Mouse (Mus musculus) adrenal gland, adult 2 months (tissue): ENCODE measurements at regions not wholly inside any gene's neighbourhood (a gene's known extent, or its start where the extent isn't known, plus 50 kb on each side); places are given as distances from the start of the nearest gene placed in this dataset.

Experiments used
- DNase-seq: peaks from one replicate; pipeline ENCODE4 v3.0.0; 2021

DNA sequence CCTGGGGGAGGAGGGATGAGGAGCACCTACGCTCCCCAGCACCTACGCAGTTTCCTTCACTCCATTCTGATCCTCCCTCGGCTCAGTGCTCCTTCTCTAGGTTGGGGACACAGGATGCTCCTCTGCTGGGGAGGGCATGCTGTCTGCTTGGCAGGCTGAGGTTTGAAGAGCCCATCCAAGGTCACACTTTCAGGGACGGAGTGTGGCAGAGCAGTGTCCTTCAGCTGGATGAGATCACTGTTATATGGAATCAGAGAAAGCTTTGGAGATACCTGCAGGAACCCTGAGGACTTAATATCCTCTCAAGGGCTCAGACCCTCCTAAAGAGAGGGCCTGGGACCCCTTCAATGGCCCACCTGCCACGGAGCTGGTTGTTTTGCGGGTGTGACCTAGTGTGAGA is 60.5 kb downstream of the Klhdc7a start:
- DNase-seq, result peak; percentile 77

DNA sequence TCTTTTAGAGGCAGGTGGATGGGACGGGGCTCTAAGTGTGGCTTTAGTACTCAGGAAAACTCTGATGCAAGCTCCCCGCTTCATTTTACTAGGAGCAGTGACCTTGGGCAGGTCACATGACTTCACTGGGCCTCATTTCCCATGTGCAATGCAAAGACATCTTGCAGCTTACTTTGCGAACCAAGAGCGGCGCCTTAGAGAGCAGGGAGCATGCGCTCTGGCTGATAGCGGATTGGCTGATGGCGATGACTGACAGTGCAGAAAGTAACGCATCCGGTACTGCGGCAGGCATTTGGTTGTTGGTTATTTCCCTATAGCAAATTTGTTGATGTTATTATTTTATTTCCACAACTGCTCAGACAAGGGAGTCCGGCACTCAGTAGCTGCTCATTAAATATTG is 61.6 kb downstream of the Klhdc7a start:
- DNase-seq, result no peak

DNA sequence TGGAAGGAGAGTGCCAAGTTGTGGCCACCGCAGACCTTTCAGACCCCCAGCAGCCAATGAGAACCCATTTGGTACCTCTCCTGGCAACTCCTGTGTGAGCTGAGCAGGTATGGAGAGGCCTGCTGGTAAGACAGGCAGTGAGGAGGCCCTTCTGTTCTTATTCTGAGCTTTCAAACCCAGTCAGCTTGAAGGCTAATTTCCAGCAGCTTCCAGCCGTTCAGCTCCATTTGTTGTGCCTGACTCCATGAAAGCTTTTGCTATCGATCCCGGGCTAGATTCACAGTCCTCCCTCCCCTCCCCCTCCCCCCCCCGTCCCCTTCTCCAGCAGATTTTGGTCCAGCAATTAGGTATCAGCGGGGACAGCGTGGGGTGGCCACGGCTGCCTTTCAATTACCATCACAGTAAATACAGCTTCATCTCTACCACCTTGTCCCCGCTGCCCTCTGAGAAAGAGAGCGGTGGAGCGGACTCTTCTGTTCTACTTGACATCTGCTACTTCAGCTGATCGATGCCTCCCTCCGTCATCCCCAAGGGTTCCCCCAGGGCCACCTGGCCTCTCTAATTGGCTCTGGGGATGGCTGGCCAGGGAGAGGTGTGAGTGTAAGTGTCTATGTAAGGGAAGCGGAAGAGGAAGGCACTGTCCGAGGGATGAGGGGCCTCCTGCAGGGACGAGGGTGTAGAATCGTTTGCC is 62.6 kb downstream of the Klhdc7a start:
- no peak for DNase-seq

DNA sequence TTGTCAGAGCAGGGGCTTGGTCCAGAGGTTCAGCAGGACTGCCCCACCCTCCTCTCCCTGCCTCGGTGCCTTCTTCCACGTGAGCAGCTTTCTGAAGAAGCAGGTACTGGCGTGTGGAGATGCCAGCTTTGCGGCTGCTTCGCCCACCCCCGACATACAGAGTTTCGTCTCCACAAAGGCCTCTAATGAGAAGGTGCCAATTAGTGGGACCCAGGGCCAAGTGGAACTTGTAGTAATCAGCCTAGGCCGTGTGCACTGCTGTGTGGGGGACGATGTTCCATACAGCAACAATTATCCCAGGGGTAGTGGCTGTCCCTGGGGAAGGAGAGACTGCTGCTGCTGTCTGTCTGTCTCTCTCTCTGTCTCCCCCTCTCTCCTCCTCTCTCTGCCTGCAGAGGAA is 66.6 kb upstream of the Pax7 start:
- no peak for DNase-seq

DNA sequence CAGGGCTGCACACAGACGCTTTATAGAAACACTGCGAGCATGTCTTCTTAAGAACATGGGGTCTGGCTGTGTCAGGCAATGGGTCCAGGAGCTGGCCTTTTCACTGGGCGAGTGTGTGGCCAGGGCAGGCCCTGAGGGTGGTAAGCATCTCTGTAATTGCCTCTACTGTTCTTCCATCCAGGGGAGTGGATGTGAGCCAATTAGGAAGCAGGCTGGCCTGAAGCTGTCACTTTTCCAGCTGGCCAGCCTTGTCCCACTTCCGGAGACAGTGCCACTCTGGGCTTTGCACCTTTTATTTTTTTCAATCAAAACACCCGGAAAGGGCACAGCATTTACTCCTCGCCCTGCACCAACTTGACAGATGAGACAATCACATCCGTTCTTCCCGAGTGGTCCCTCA is 66.1 kb upstream of the Pax7 start:
- no peak for DNase-seq

DNA sequence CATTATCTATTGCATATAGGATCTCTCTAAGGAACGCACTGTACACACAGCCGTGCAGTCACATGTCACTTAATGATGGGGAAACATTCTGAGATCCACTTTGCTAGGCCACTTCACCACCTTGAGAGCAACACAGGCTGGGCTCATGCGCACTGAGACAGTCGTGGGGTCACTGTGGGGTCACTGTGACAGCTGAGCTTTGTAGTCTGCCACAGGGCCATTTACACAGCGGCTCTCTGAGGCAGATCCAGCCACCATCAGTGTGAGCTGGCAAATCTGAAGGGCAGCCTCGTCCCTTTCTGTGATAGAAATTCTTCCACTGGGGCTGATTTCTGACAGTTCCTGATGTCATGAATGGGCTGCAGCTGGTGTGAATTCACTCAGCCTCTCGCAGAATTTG is 59.4 kb upstream of the Pax7 start:
- no peak for DNase-seq

DNA sequence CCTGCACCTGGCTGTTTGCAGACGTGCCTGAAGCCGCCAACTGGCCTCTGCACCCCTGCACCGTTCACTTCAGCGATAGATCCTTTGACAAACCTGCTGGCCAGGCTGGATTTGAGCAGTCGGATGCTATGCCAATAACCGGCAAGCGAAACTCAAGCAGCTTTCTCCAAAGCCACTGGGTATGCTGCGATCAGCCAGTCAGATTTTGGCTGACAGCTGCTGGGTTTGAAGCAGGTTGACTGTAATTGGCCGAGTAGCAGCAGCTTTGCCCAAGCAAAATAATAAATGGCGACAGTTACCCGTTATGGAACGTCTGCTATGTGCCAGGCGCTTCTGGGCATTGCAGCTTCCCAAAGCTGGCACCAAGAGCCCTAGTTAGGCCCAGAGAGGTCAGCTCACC is 55.7 kb upstream of the Pax7 start:
- no peak for DNase-seq
